Mouse (Mus musculus): ENCODE measurements around the gene Kras.

Gene Kras

GRCm38 (mm10) chr6:145249291-145250184 lies 501 bp downstream of the Kras start:
- DNase-seq (ENCODE audit: low spot score in 2 of 2), result peak; percentile 65 to 68

GRCm38 (mm10) chr6:145247886-145248285 lies 2.2 kb downstream of the Kras start:
- DNase-seq (ENCODE audit: low spot score in 2 of 2), result no peak

GRCm38 (mm10) chr6:145246841-145247240 lies 3.2 kb downstream of the Kras start:
- no peak for DNase-seq (ENCODE audit: low spot score in 2 of 2)

- DNase-seq (ENCODE audit: low spot score in 2 of 2), result peak in 1 of 2 experiments; percentile 43
Observed at GRCm38 (mm10) chr6:145242521-145242920, 7.5 kb downstream of the Kras start.

GRCm38 (mm10) chr6:145240285-145240684 lies 9.8 kb downstream of the Kras start:
- DNase-seq (ENCODE audit: low spot score in 2 of 2), result no peak

GRCm38 (mm10) chr6:145237148-145237547 lies 12.9 kb downstream of the Kras start:
- DNase-seq (ENCODE audit: low spot score in 2 of 2), result no peak

- DNase-seq (ENCODE audit: low spot score in 2 of 2), result no peak
Observed at GRCm38 (mm10) chr6:145235367-145235766, 14.7 kb downstream of the Kras start.

GRCm38 (mm10) chr6:145234391-145234790 lies 15.6 kb downstream of the Kras start:
- no peak for DNase-seq (ENCODE audit: low spot score in 2 of 2)

- DNase-seq (ENCODE audit: low spot score in 2 of 2), result no peak
Observed at GRCm38 (mm10) chr6:145226296-145226695, 23.7 kb downstream of the Kras start.

- no peak for DNase-seq (ENCODE audit: low spot score in 2 of 2)
Observed at GRCm38 (mm10) chr6:145224246-145224645, 25.8 kb downstream of the Kras start.

- DNase-seq (ENCODE audit: low spot score in 2 of 2), result no peak
Observed at GRCm38 (mm10) chr6:145215826-145216225, 34.2 kb downstream of the Kras start.

GRCm38 (mm10) chr6:145213916-145214315 lies 36.1 kb downstream of the Kras start:
- DNase-seq (ENCODE audit: low spot score in 2 of 2), result no peak

GRCm38 (mm10) chr6:145211376-145212305 lies 38.4 kb downstream of the Kras start:
- DNase-seq (ENCODE audit: low spot score in 2 of 2), result no peak

- DNase-seq (ENCODE audit: low spot score in 2 of 2), result peak; percentile 96 to 99
Observed at GRCm38 (mm10) chr6:145210816-145211338, 39.2 kb downstream of the Kras start, which contains the start of the genes Casc1 and Etfrf1. Gene Casc1, minus strand, starts transcription at chr6:145211005. Gene Etfrf1, plus strand, starts transcription at chr6:145211134.

GRCm38 (mm10) chr6:145210056-145210680 lies 39.9 kb downstream of the Kras start:
- no peak for DNase-seq (ENCODE audit: low spot score in 2 of 2)

GRCm38 (mm10) chr6:145205142-145205541 lies 44.9 kb downstream of the Kras start:
- no peak for DNase-seq (ENCODE audit: low spot score in 2 of 2)

- DNase-seq (ENCODE audit: low spot score in 2 of 2), result no peak
Observed at GRCm38 (mm10) chr6:145204440-145204839, 45.6 kb downstream of the Kras start.

GRCm38 (mm10) chr6:145202432-145203125 lies 47.5 kb downstream of the Kras start:
- no peak for DNase-seq (ENCODE audit: low spot score in 2 of 2)

- DNase-seq (ENCODE audit: low spot score in 2 of 2), result no peak
Observed at GRCm38 (mm10) chr6:145197949-145198686, 51.9 kb downstream of the Kras start.

- peak; percentile 38 to 61 for DNase-seq (ENCODE audit: low spot score in 2 of 2)
Observed at GRCm38 (mm10) chr6:145193446-145193845, 56.6 kb downstream of the Kras start.
